Mouse (Mus musculus): Measurements from ENCODE around the gene Cebpe. TPM values are rescaled to one million over a fixed set of nuclear protein-coding genes. Genes with fewer than 3 reads are reported as not detected.

Cebpe gene
- polyA plus RNA-seq, 1 experiment from 2014 or later = not detected

- H3K36me3 ChIP-seq (ENCODE audit: insufficient read depth, low read length) = no peaks in the 10 kb centered on the region
- ATAC-seq (ENCODE audit: low FRiP score, low TSS enrichment) = no peak
- no peak overlapping the region for H3K4me2 ChIP-seq (replicated peaks; ENCODE audit: low read depth, low read length)
- no peaks in the 10 kb centered on the region for H3K4me1 ChIP-seq (ENCODE audit: insufficient read depth, low read length)
- H3K27me3 ChIP-seq (ENCODE audit: insufficient read depth, low read length) = no peaks in the 10 kb centered on the region
- no peak overlapping the region for H3K9ac ChIP-seq (replicated peaks; ENCODE audit: low read length)
- no peak overlapping the region for H3K27ac ChIP-seq (ENCODE audit: low read length)
- 53% methylated on average over 5 of the region's 5 CpGs for WGBS
- H3K4me3 ChIP-seq (ENCODE audit: low read length) = no peak overlapping the region
- H3K9me3 ChIP-seq (ENCODE audit: low read length) = no peaks in the 10 kb centered on the region
Measured at GRCm38 (mm10) chr14:54705844-54706243, 6.1 kb downstream of the Cebpe start.

- H3K27ac ChIP-seq (ENCODE audit: low read length) = no peak overlapping the region
- no peak overlapping the region for H3K4me3 ChIP-seq (ENCODE audit: low read length)
- no peaks in the 10 kb centered on the region for H3K27me3 ChIP-seq (ENCODE audit: insufficient read depth, low read length)
- no peak overlapping the region for H3K4me2 ChIP-seq (replicated peaks; ENCODE audit: low read depth, low read length)
- H3K9ac ChIP-seq (replicated peaks; ENCODE audit: low read length) = no peak overlapping the region
- WGBS = 53% methylated on average over 10 of the region's 10 CpGs
- H3K36me3 ChIP-seq (ENCODE audit: insufficient read depth, low read length) = no peaks in the 10 kb centered on the region
- no peaks in the 10 kb centered on the region for H3K4me1 ChIP-seq (ENCODE audit: insufficient read depth, low read length)
- no peak for ATAC-seq (ENCODE audit: low FRiP score, low TSS enrichment)
- H3K9me3 ChIP-seq (ENCODE audit: low read length) = no peaks in the 10 kb centered on the region
Measured at GRCm38 (mm10) chr14:54703207-54703606, 8.8 kb downstream of the Cebpe start.

- no peak overlapping the region for H3K27ac ChIP-seq (ENCODE audit: low read length)
- H3K4me3 ChIP-seq (ENCODE audit: low read length) = no peak overlapping the region
- ATAC-seq (ENCODE audit: low FRiP score, low TSS enrichment) = peak; percentile 86
- H3K36me3 ChIP-seq (ENCODE audit: insufficient read depth, low read length) = no peaks in the 10 kb centered on the region
- no peak overlapping the region for H3K9ac ChIP-seq (replicated peaks; ENCODE audit: low read length)
- 10% methylated on average over 6 of the region's 6 CpGs for WGBS
- no peaks in the 10 kb centered on the region for H3K4me1 ChIP-seq (ENCODE audit: insufficient read depth, low read length)
- no peaks in the 10 kb centered on the region for H3K9me3 ChIP-seq (ENCODE audit: low read length)
- H3K27me3 ChIP-seq (ENCODE audit: insufficient read depth, low read length) = no peaks in the 10 kb centered on the region
- H3K4me2 ChIP-seq (replicated peaks; ENCODE audit: low read depth, low read length) = no peak overlapping the region
Measured at GRCm38 (mm10) chr14:54701298-54701697, 10.7 kb downstream of the Cebpe start.

GRCm38 (mm10) chr14:54699586-54699985, 12.4 kb downstream of the Cebpe start:
- no peaks in the 10 kb centered on the region for H3K4me1 ChIP-seq (ENCODE audit: insufficient read depth, low read length)
- H3K27ac ChIP-seq (ENCODE audit: low read length) = no peak overlapping the region
- H3K9ac ChIP-seq (replicated peaks; ENCODE audit: low read length) = no peak overlapping the region
- H3K27me3 ChIP-seq (ENCODE audit: insufficient read depth, low read length) = no peaks in the 10 kb centered on the region
- no peak overlapping the region for H3K4me2 ChIP-seq (replicated peaks; ENCODE audit: low read depth, low read length)
- no peak overlapping the region for H3K4me3 ChIP-seq (ENCODE audit: low read length)
- H3K9me3 ChIP-seq (ENCODE audit: low read length) = no peaks in the 10 kb centered on the region
- WGBS = 28% methylated on average over 3 of the region's 3 CpGs
- ATAC-seq (ENCODE audit: low FRiP score, low TSS enrichment) = no peak
- no peaks in the 10 kb centered on the region for H3K36me3 ChIP-seq (ENCODE audit: insufficient read depth, low read length)

GRCm38 (mm10) chr14:54698733-54699132, 13.2 kb downstream of the Cebpe start, which contains the start of gene Gm29776:
TSS of gene Gm29776 (minus strand) at chr14:54698833.
- Histone ChIP-seq H3K36me3 (ENCODE audit: insufficient read depth, low read length) (0 out of 2 replicates have a peak, but pooled peaks cover 4% of the 10 kb centered on the region), H3K9me3 (ENCODE audit: low read length) (no peaks in the 10 kb centered on the region), H3K4me3 (ENCODE audit: low read length) (no peak within 1 kb of the TSS), H3K27ac (ENCODE audit: low read length) (no peak within 1 kb of the TSS), H3K9ac (replicated peaks; ENCODE audit: low read length) (no peak within 1 kb of the TSS), H3K27me3 (ENCODE audit: insufficient read depth, low read length) (no peaks in the 10 kb centered on the region), H3K4me1 (ENCODE audit: insufficient read depth, low read length) (no peaks in the 10 kb centered on the region), H3K4me2 (replicated peaks; ENCODE audit: low read depth, low read length) (no peak within 1 kb of the TSS)
- WGBS = 75% methylated on average over 4 of the region's 4 CpGs
- no peak for ATAC-seq (ENCODE audit: low FRiP score, low TSS enrichment)

GRCm38 (mm10) chr14:54696752-54697151, 15.2 kb downstream of the Cebpe start:
- Histone ChIP-seq H3K4me2 (replicated peaks; ENCODE audit: low read depth, low read length) (no peak overlapping the region), H3K9ac (replicated peaks; ENCODE audit: low read length) (no peak overlapping the region), H3K36me3 (ENCODE audit: insufficient read depth, low read length) (peaks cover 10% of the 10 kb centered on the region; the same call in 1 of the 2 replicates), H3K27me3 (ENCODE audit: insufficient read depth, low read length) (no peaks in the 10 kb centered on the region), H3K27ac (ENCODE audit: low read length) (no peak overlapping the region), H3K9me3 (ENCODE audit: low read length) (no peaks in the 10 kb centered on the region), H3K4me3 (ENCODE audit: low read length) (no peak overlapping the region), H3K4me1 (ENCODE audit: insufficient read depth, low read length) (no peaks in the 10 kb centered on the region)
- no peak for ATAC-seq (ENCODE audit: low FRiP score, low TSS enrichment)
- 83% methylated on average over 4 of the region's 4 CpGs for WGBS

- no peak overlapping the region for H3K4me3 ChIP-seq (ENCODE audit: low read length)
- no peaks in the 10 kb centered on the region for H3K9me3 ChIP-seq (ENCODE audit: low read length)
- 75% methylated on average over 6 of the region's 6 CpGs for WGBS
- no peak overlapping the region for H3K9ac ChIP-seq (replicated peaks; ENCODE audit: low read length)
- no peak; the same call in 1 of the 2 replicates for ATAC-seq (ENCODE audit: low FRiP score, low TSS enrichment)
- peaks cover 20% of the 10 kb centered on the region for H3K36me3 ChIP-seq (ENCODE audit: insufficient read depth, low read length)
- no peak overlapping the region for H3K27ac ChIP-seq (ENCODE audit: low read length)
- no peaks in the 10 kb centered on the region for H3K27me3 ChIP-seq (ENCODE audit: insufficient read depth, low read length)
- no peaks in the 10 kb centered on the region for H3K4me1 ChIP-seq (ENCODE audit: insufficient read depth, low read length)
- no peak overlapping the region for H3K4me2 ChIP-seq (replicated peaks; ENCODE audit: low read depth, low read length)
Measured at GRCm38 (mm10) chr14:54695042-54695441, 16.9 kb downstream of the Cebpe start.

- ATAC-seq (ENCODE audit: low FRiP score, low TSS enrichment) = no peak
- Histone ChIP-seq H3K27ac (ENCODE audit: low read length) (peak overlapping the region; percentile 86), H3K9ac (replicated peaks; ENCODE audit: low read length) (peak overlapping the region; percentile 98), H3K9me3 (ENCODE audit: low read length) (no peaks in the 10 kb centered on the region), H3K4me2 (replicated peaks; ENCODE audit: low read depth, low read length) (peak overlapping the region; percentile 69), H3K4me3 (ENCODE audit: low read length) (peak overlapping the region; percentile 92), H3K36me3 (ENCODE audit: insufficient read depth, low read length) (peaks cover 26% of the 10 kb centered on the region), H3K4me1 (ENCODE audit: insufficient read depth, low read length) (peaks cover 35% of the 10 kb centered on the region), H3K27me3 (ENCODE audit: insufficient read depth, low read length) (no peaks in the 10 kb centered on the region)
- 1% methylated on average over 8 of the region's 8 CpGs for WGBS
Measured at GRCm38 (mm10) chr14:54687251-54687650, 24.7 kb downstream of the Cebpe start.

- peak; percentile 97 for ATAC-seq (ENCODE audit: low FRiP score, low TSS enrichment)
- Histone ChIP-seq H3K27me3 (ENCODE audit: insufficient read depth, low read length) (no peaks in the 10 kb centered on the region), H3K4me1 (ENCODE audit: insufficient read depth, low read length) (peaks cover 35% of the 10 kb centered on the region), H3K4me2 (replicated peaks; ENCODE audit: low read depth, low read length) (peak within 1 kb of the TSS; percentile 86), H3K36me3 (ENCODE audit: insufficient read depth, low read length) (peaks cover 29% of the 10 kb centered on the region), H3K9ac (replicated peaks; ENCODE audit: low read length) (peak within 1 kb of the TSS; percentile 98), H3K4me3 (ENCODE audit: low read length) (peak within 1 kb of the TSS; percentile 92), H3K9me3 (ENCODE audit: low read length) (no peaks in the 10 kb centered on the region), H3K27ac (ENCODE audit: low read length) (peak within 1 kb of the TSS; percentile 98)
- WGBS = under 1% methylated on average over 44 of the region's 44 CpGs
Measured at GRCm38 (mm10) chr14:54686522-54687143, 25.3 kb downstream of the Cebpe start, which contains the start of gene Acin1. TSS of gene Acin1 (minus strand) at chr14:54686931.

GRCm38 (mm10) chr14:54686063-54686521, 25.9 kb downstream of the Cebpe start, which contains the start of gene 1700123O20Rik:
TSS of gene 1700123O20Rik (plus strand) at chr14:54686216.
- Histone ChIP-seq H3K27me3 (ENCODE audit: insufficient read depth, low read length) (no peaks in the 10 kb centered on the region), H3K4me2 (replicated peaks; ENCODE audit: low read depth, low read length) (peak within 1 kb of the TSS; percentile 86), H3K9me3 (ENCODE audit: low read length) (no peaks in the 10 kb centered on the region), H3K27ac (ENCODE audit: low read length) (peak within 1 kb of the TSS; percentile 98), H3K4me3 (ENCODE audit: low read length) (peak within 1 kb of the TSS; percentile 92), H3K9ac (replicated peaks; ENCODE audit: low read length) (peak within 1 kb of the TSS; percentile 98), H3K4me1 (ENCODE audit: insufficient read depth, low read length) (peaks cover 35% of the 10 kb centered on the region), H3K36me3 (ENCODE audit: insufficient read depth, low read length) (peaks cover 29% of the 10 kb centered on the region)
- under 1% methylated on average over 41 of the region's 41 CpGs for WGBS
- ATAC-seq (ENCODE audit: low FRiP score, low TSS enrichment) = peak; percentile 88

Data from kidney, embryonic 16.5 days (tissue).